8 mouse cellular contexts compared by ENCODE assay signal in genomic region chr19:47538801-47539200, GRCm38 (mm10). TPM values are rescaled to one million over a fixed set of nuclear protein-coding genes. Genes with fewer than 3 reads are reported as not detected.
DNase-seq lines count a peak whose midpoint lies in the region; ATAC-seq and TF ChIP-seq lines count a peak whose summit lies in the region.

No protein-coding gene starts in this region.

- H3K9me3 ChIP-seq in liver, embryonic 14.5 days (ENCODE audit: control insufficient read depth, low read length) = no peaks in the 10 kb centered on the region
- H3K9me3 ChIP-seq in stomach, embryonic 15.5 days = no peaks in the 10 kb centered on the region
- H3K9me3 ChIP-seq in midbrain, postnatal 0 days (ENCODE audit: low read length) = no peaks in the 10 kb centered on the region

- peak overlapping the region; percentile 15 for H3K4me2 ChIP-seq in liver, embryonic 14.5 days (ENCODE audit: low read depth)
- peak overlapping the region; percentile 17; the same call in 1 of the 2 replicates for H3K4me2 ChIP-seq in stomach, embryonic 15.5 days
- no peak overlapping the region for H3K4me2 ChIP-seq in midbrain, postnatal 0 days (ENCODE audit: low read depth, low read length, poor library complexity, severe bottlenecking)

- peak; percentile 91 for DNase-seq in heart, adult 11 months
- no peak for DNase-seq in heart, postnatal 25 days (ENCODE audit: low spot score)
- peak in 1 of 3 experiments; percentile 37 for DNase-seq in liver, embryonic 14.5 days (ENCODE audit: low read depth in 3 of 3, low spot score in 3 of 3)
- DNase-seq in midbrain, postnatal 0 days (ENCODE audit: low spot score) = no peak
- DNase-seq in right cerebral cortex, postnatal 36 days (ENCODE audit: low spot score in 2 of 2) = no peak
- no peak for DNase-seq in urinary bladder, postnatal 10 days (ENCODE audit: low spot score)

- no peaks in the 10 kb centered on the region for H3K36me3 ChIP-seq in liver, embryonic 14.5 days (replicated peaks; ENCODE audit: control insufficient read depth, insufficient read depth, low read depth)
- no peaks in the 10 kb centered on the region for H3K36me3 ChIP-seq in stomach, embryonic 15.5 days
- H3K36me3 ChIP-seq in midbrain, postnatal 0 days (ENCODE audit: insufficient read depth, low read length) = no peaks in the 10 kb centered on the region

- intact Hi-C loops in heart, postnatal 25 days (cut with DNase I) = loop anchor here (10.0 kb wide), 1 partner anchor 196 kb away; the partner anchor contains the start of gene Sfr1

- H3K4me3 ChIP-seq in embryonic fibroblast, embryonic 13.5 days (ENCODE audit: insufficient read depth, low read length) = no peak overlapping the region
- H3K4me3 ChIP-seq in liver, embryonic 14.5 days (ENCODE audit: insufficient read depth in 1 of 2, low read depth in 2 of 2, low read length in 2 of 2) = no peak overlapping the region
- no peak overlapping the region for H3K4me3 ChIP-seq in stomach, embryonic 15.5 days (replicated peaks)
- no peak overlapping the region for H3K4me3 ChIP-seq in midbrain, postnatal 0 days (ENCODE audit: low read depth, low read length)

- H3K9ac ChIP-seq in liver, embryonic 14.5 days (replicated peaks) = no peak overlapping the region; the same call in 1 of the 2 replicates
- no peak overlapping the region for H3K9ac ChIP-seq in stomach, embryonic 15.5 days
- H3K9ac ChIP-seq in midbrain, postnatal 0 days (replicated peaks; ENCODE audit: low read length, poor library complexity, severe bottlenecking) = no peak overlapping the region

- no peak for TF ChIP-seq CTCF in embryonic fibroblast, embryonic 13.5 days (IDR thresholded peaks at IDR 0.05; ENCODE audit: borderline replicate concordance, insufficient read depth, low read length)
- no peak for TF ChIP-seq CTCF in liver, embryonic 14.5 days (IDR thresholded peaks at IDR 0.05; ENCODE audit: low read depth)
- TF ChIP-seq CTCF in midbrain, postnatal 0 days (IDR thresholded peaks at IDR 0.05) = no peak

- no peak for TF ChIP-seq EP300 in liver, embryonic 14.5 days (IDR thresholded peaks at IDR 0.05; ENCODE audit: low read depth)

- peak overlapping the region; percentile 45 for H3K27ac ChIP-seq in embryonic fibroblast, embryonic 13.5 days (ENCODE audit: insufficient read depth, low read length)
- H3K27ac ChIP-seq in liver, embryonic 14.5 days = no peak overlapping the region
- H3K27ac ChIP-seq in stomach, embryonic 15.5 days = peak overlapping the region; percentile 91; the same call in 1 of the 2 replicates
- H3K27ac ChIP-seq in midbrain, postnatal 0 days (ENCODE audit: low read depth, low read length) = no peak overlapping the region

- ATAC-seq in liver, embryonic 14.5 days (ENCODE audit: insufficient read depth) = no peak
- no peak for ATAC-seq in stomach, embryonic 15.5 days (ENCODE audit: insufficient read depth, low FRiP score, low read depth)
- ATAC-seq in midbrain, postnatal 0 days (ENCODE audit: low FRiP score) = no peak

- TF ChIP-seq POLR2A in embryonic fibroblast, embryonic 13.5 days (IDR thresholded peaks at IDR 0.05; ENCODE audit: low read depth, low read length) = no peak

- H3K4me1 ChIP-seq in embryonic fibroblast, embryonic 13.5 days (ENCODE audit: control insufficient read depth, insufficient read depth, low read length) = no peaks in the 10 kb centered on the region
- peaks cover 24 to 25% of the 10 kb centered on the region in 2 experiments for H3K4me1 ChIP-seq in liver, embryonic 14.5 days (replicated peaks; ENCODE audit: control insufficient read depth in 2 of 2, insufficient read depth in 2 of 2, low read length in 1 of 2)
- H3K4me1 ChIP-seq in stomach, embryonic 15.5 days = peaks cover 22% of the 10 kb centered on the region
- peaks cover 8% of the 10 kb centered on the region; the same call in 1 of the 2 replicates for H3K4me1 ChIP-seq in midbrain, postnatal 0 days (ENCODE audit: insufficient read depth, low read length)

- WGBS in liver, embryonic 14.5 days (ENCODE audit: insufficient replicate concordance) = 3% methylated on average over 6 of the region's 6 CpGs
- 13% methylated on average over 6 of the region's 6 CpGs for WGBS in stomach, embryonic 15.5 days
- WGBS in midbrain, postnatal 0 days = 28% methylated on average over 6 of the region's 6 CpGs

- no peaks in the 10 kb centered on the region for H3K27me3 ChIP-seq in liver, embryonic 14.5 days (ENCODE audit: control insufficient read depth, insufficient read depth, low read length)
- H3K27me3 ChIP-seq in stomach, embryonic 15.5 days (replicated peaks) = no peaks in the 10 kb centered on the region
- no peaks in the 10 kb centered on the region for H3K27me3 ChIP-seq in midbrain, postnatal 0 days (ENCODE audit: insufficient read depth, low read length)

RNA-seq across cellular contexts. Expression of gene Stn1, which starts 1.5 kb away (rescaled TPM):
- total RNA-seq in heart, postnatal 25 days (2021) = 10 to 100 TPM; 17.8 to 18.9 TPM
- polyA plus RNA-seq in embryonic fibroblast, embryonic 13.5 days (2011; ENCODE audit: insufficient read length, low read depth, missing spikeins) = 26.9 and 30.1 TPM in 2 replicates
- 5.8 and 6.4 TPM in 2 replicates for polyA plus RNA-seq in liver, embryonic 14.5 days (2012; rRNA removed)
- 8.1 and 9.7 TPM in 2 replicates for polyA plus RNA-seq in liver, embryonic 14.5 days (2014; fragmentation: Nextera tagmentation; extraction: Ambion mirVana)
- polyA plus RNA-seq in stomach, embryonic 15.5 days (2015; fragmentation: Nextera tagmentation; extraction: Ambion mirVana) = 52.7 and 55.8 TPM in 2 replicates
- total RNA-seq in midbrain, postnatal 0 days (2014; rRNA removed) = 16.3 and 28.1 TPM in 2 replicates
- 19.5 and 22.2 TPM in 2 replicates for polyA plus RNA-seq in midbrain, postnatal 0 days (2015; fragmentation: Nextera tagmentation; extraction: Ambion mirVana)

RNA-seq across cellular contexts. Expression of gene Slk, which starts 40.7 kb away (rescaled TPM):
- 10 to 100 TPM; 84.7 to 94.1 TPM for total RNA-seq in heart, postnatal 25 days (2021)
- polyA plus RNA-seq in embryonic fibroblast, embryonic 13.5 days (2011; ENCODE audit: insufficient read length, low read depth, missing spikeins) = 60.9 and 65.6 TPM in 2 replicates
- polyA plus RNA-seq in liver, embryonic 14.5 days (2012; rRNA removed) = 9.4 and 16.5 TPM in 2 replicates
- polyA plus RNA-seq in liver, embryonic 14.5 days (2014; fragmentation: Nextera tagmentation; extraction: Ambion mirVana) = 8.6 and 9.6 TPM in 2 replicates
- polyA plus RNA-seq in stomach, embryonic 15.5 days (2015; fragmentation: Nextera tagmentation; extraction: Ambion mirVana) = 20.1 TPM in 2 replicates
- total RNA-seq in midbrain, postnatal 0 days (2014; rRNA removed) = 19.5 and 33.3 TPM in 2 replicates
- polyA plus RNA-seq in midbrain, postnatal 0 days (2015; fragmentation: Nextera tagmentation; extraction: Ambion mirVana) = 2.7 and 4.0 TPM in 2 replicates

Comparison
In these comparisons a context has a peak if more than half of its experiments do, and no peak if none do; other contexts are left out.
1. H3K27ac ChIP-seq: peak in embryonic fibroblast, embryonic 13.5 days (single experiment) and stomach, embryonic 15.5 days (single experiment); none in liver, embryonic 14.5 days (single experiment) and midbrain, postnatal 0 days (single experiment).